Mouse (Mus musculus): ENCODE results near the gene Fads2. TPM values are rescaled to one million over a fixed set of nuclear protein-coding genes. Genes with fewer than 3 reads are reported as not detected.

Gene Fads2
- polyA plus RNA-seq, 1 experiment from 2014 or later, result 28.3 TPM

GRCm38 (mm10) chr19:10093829-10094228, 7.7 kb downstream of the Fads2 start:
- Histone ChIP-seq H3K27ac (ENCODE audit: low read depth, low read length) (no peak overlapping the region), H3K9me3 (ENCODE audit: control insufficient read depth, low read length) (no peaks in the 10 kb centered on the region), H3K4me2 (replicated peaks; ENCODE audit: low read depth, low read length) (no peak overlapping the region), H3K27me3 (ENCODE audit: control insufficient read depth, insufficient read depth, low read length) (no peaks in the 10 kb centered on the region), H3K9ac (ENCODE audit: low read depth, low read length) (no peak overlapping the region), H3K4me1 (ENCODE audit: control insufficient read depth, insufficient read depth, low read length) (no peaks in the 10 kb centered on the region), H3K4me3 (ENCODE audit: low read length) (no peak overlapping the region), H3K36me3 (ENCODE audit: control insufficient read depth, insufficient read depth, low read length) (peaks cover 46% of the 10 kb centered on the region)
- 89% methylated on average over 4 of the region's 4 CpGs for WGBS
- no peak for ATAC-seq (ENCODE audit: low FRiP score, low TSS enrichment)

- Histone ChIP-seq H3K27ac (ENCODE audit: low read depth, low read length) (no peak overlapping the region), H3K27me3 (ENCODE audit: control insufficient read depth, insufficient read depth, low read length) (no peaks in the 10 kb centered on the region), H3K9me3 (ENCODE audit: control insufficient read depth, low read length) (no peaks in the 10 kb centered on the region), H3K4me3 (ENCODE audit: low read length) (no peak overlapping the region), H3K4me1 (ENCODE audit: control insufficient read depth, insufficient read depth, low read length) (no peaks in the 10 kb centered on the region), H3K9ac (ENCODE audit: low read depth, low read length) (no peak overlapping the region), H3K36me3 (ENCODE audit: control insufficient read depth, insufficient read depth, low read length) (peaks cover 96% of the 10 kb centered on the region), H3K4me2 (replicated peaks; ENCODE audit: low read depth, low read length) (no peak overlapping the region)
- no peak for ATAC-seq (ENCODE audit: low FRiP score, low TSS enrichment)
- 95% methylated on average over 4 of the region's 4 CpGs for WGBS
These were observed 14.6 kb downstream of the Fads2 start for GRCm38 (mm10) chr19:10086976-10087375.

GRCm38 (mm10) chr19:10085454-10085853, 16.1 kb downstream of the Fads2 start:
- no peak overlapping the region for H3K9ac ChIP-seq (ENCODE audit: low read depth, low read length)
- H3K4me3 ChIP-seq (ENCODE audit: low read length), result no peak overlapping the region
- no peak for ATAC-seq (ENCODE audit: low FRiP score, low TSS enrichment)
- no peaks in the 10 kb centered on the region for H3K27me3 ChIP-seq (ENCODE audit: control insufficient read depth, insufficient read depth, low read length)
- no peaks in the 10 kb centered on the region for H3K4me1 ChIP-seq (ENCODE audit: control insufficient read depth, insufficient read depth, low read length)
- H3K27ac ChIP-seq (ENCODE audit: low read depth, low read length), result no peak overlapping the region
- peaks cover 97% of the 10 kb centered on the region for H3K36me3 ChIP-seq (ENCODE audit: control insufficient read depth, insufficient read depth, low read length)
- WGBS, result 86% methylated on average over 9 of the region's 9 CpGs
- H3K4me2 ChIP-seq (replicated peaks; ENCODE audit: low read depth, low read length), result no peak overlapping the region
- H3K9me3 ChIP-seq (ENCODE audit: control insufficient read depth, low read length), result no peaks in the 10 kb centered on the region

GRCm38 (mm10) chr19:10082105-10082504, 19.4 kb downstream of the Fads2 start:
- Histone ChIP-seq H3K27me3 (ENCODE audit: control insufficient read depth, insufficient read depth, low read length) (no peaks in the 10 kb centered on the region), H3K27ac (ENCODE audit: low read depth, low read length) (no peak overlapping the region), H3K36me3 (ENCODE audit: control insufficient read depth, insufficient read depth, low read length) (peaks cover 96% of the 10 kb centered on the region), H3K4me1 (ENCODE audit: control insufficient read depth, insufficient read depth, low read length) (no peaks in the 10 kb centered on the region), H3K4me2 (replicated peaks; ENCODE audit: low read depth, low read length) (no peak overlapping the region), H3K9me3 (ENCODE audit: control insufficient read depth, low read length) (no peaks in the 10 kb centered on the region), H3K4me3 (ENCODE audit: low read length) (no peak overlapping the region), H3K9ac (ENCODE audit: low read depth, low read length) (no peak overlapping the region)
- 76% methylated on average over 3 of the region's 3 CpGs for WGBS
- no peak for ATAC-seq (ENCODE audit: low FRiP score, low TSS enrichment)

- Histone ChIP-seq H3K27me3 (ENCODE audit: control insufficient read depth, insufficient read depth, low read length) (no peaks in the 10 kb centered on the region), H3K4me2 (replicated peaks; ENCODE audit: low read depth, low read length) (no peak overlapping the region), H3K9me3 (ENCODE audit: control insufficient read depth, low read length) (no peaks in the 10 kb centered on the region), H3K27ac (ENCODE audit: low read depth, low read length) (no peak overlapping the region), H3K4me1 (ENCODE audit: control insufficient read depth, insufficient read depth, low read length) (no peaks in the 10 kb centered on the region), H3K36me3 (ENCODE audit: control insufficient read depth, insufficient read depth, low read length) (peaks cover 95% of the 10 kb centered on the region), H3K9ac (ENCODE audit: low read depth, low read length) (no peak overlapping the region), H3K4me3 (ENCODE audit: low read length) (no peak overlapping the region)
- ATAC-seq (ENCODE audit: low FRiP score, low TSS enrichment), result no peak
- 98% methylated on average over 7 of the region's 7 CpGs for WGBS
These were observed 21.2 kb downstream of the Fads2 start for GRCm38 (mm10) chr19:10080384-10080783.

GRCm38 (mm10) chr19:10078392-10078791, 23.2 kb downstream of the Fads2 start:
- no peak overlapping the region for H3K4me2 ChIP-seq (replicated peaks; ENCODE audit: low read depth, low read length)
- no peak overlapping the region for H3K9ac ChIP-seq (ENCODE audit: low read depth, low read length)
- 86% methylated on average over 6 of the region's 6 CpGs for WGBS
- no peaks in the 10 kb centered on the region for H3K4me1 ChIP-seq (ENCODE audit: control insufficient read depth, insufficient read depth, low read length)
- no peaks in the 10 kb centered on the region for H3K9me3 ChIP-seq (ENCODE audit: control insufficient read depth, low read length)
- H3K4me3 ChIP-seq (ENCODE audit: low read length), result no peak overlapping the region
- H3K27ac ChIP-seq (ENCODE audit: low read depth, low read length), result no peak overlapping the region
- no peak for ATAC-seq (ENCODE audit: low FRiP score, low TSS enrichment)
- peaks cover 97% of the 10 kb centered on the region for H3K36me3 ChIP-seq (ENCODE audit: control insufficient read depth, insufficient read depth, low read length)
- H3K27me3 ChIP-seq (ENCODE audit: control insufficient read depth, insufficient read depth, low read length), result no peaks in the 10 kb centered on the region

- WGBS, result 91% methylated on average over 5 of the region's 5 CpGs
- Histone ChIP-seq H3K4me3 (ENCODE audit: low read length) (no peak overlapping the region), H3K9ac (ENCODE audit: low read depth, low read length) (no peak overlapping the region), H3K4me1 (ENCODE audit: control insufficient read depth, insufficient read depth, low read length) (no peaks in the 10 kb centered on the region), H3K9me3 (ENCODE audit: control insufficient read depth, low read length) (no peaks in the 10 kb centered on the region), H3K4me2 (replicated peaks; ENCODE audit: low read depth, low read length) (no peak overlapping the region), H3K27ac (ENCODE audit: low read depth, low read length) (no peak overlapping the region), H3K36me3 (ENCODE audit: control insufficient read depth, insufficient read depth, low read length) (peaks cover 87% of the 10 kb centered on the region), H3K27me3 (ENCODE audit: control insufficient read depth, insufficient read depth, low read length) (no peaks in the 10 kb centered on the region)
- ATAC-seq (ENCODE audit: low FRiP score, low TSS enrichment), result no peak
These were observed 28.4 kb downstream of the Fads2 start for GRCm38 (mm10) chr19:10073145-10073544.

- Histone ChIP-seq H3K4me2 (replicated peaks; ENCODE audit: low read depth, low read length) (no peak overlapping the region), H3K9me3 (ENCODE audit: control insufficient read depth, low read length) (no peaks in the 10 kb centered on the region), H3K36me3 (ENCODE audit: control insufficient read depth, insufficient read depth, low read length) (peaks cover 88% of the 10 kb centered on the region), H3K4me1 (ENCODE audit: control insufficient read depth, insufficient read depth, low read length) (no peaks in the 10 kb centered on the region), H3K9ac (ENCODE audit: low read depth, low read length) (no peak overlapping the region), H3K4me3 (ENCODE audit: low read length) (no peak overlapping the region), H3K27me3 (ENCODE audit: control insufficient read depth, insufficient read depth, low read length) (no peaks in the 10 kb centered on the region), H3K27ac (ENCODE audit: low read depth, low read length) (no peak overlapping the region)
- WGBS, result 85% methylated on average over 4 of the region's 4 CpGs
- no peak for ATAC-seq (ENCODE audit: low FRiP score, low TSS enrichment)
These were observed 29.7 kb downstream of the Fads2 start for GRCm38 (mm10) chr19:10071892-10072291.

- Histone ChIP-seq H3K4me2 (replicated peaks; ENCODE audit: low read depth, low read length) (no peak overlapping the region), H3K9me3 (ENCODE audit: control insufficient read depth, low read length) (no peaks in the 10 kb centered on the region), H3K4me3 (ENCODE audit: low read length) (no peak overlapping the region), H3K9ac (ENCODE audit: low read depth, low read length) (no peak overlapping the region), H3K27ac (ENCODE audit: low read depth, low read length) (no peak overlapping the region), H3K36me3 (ENCODE audit: control insufficient read depth, insufficient read depth, low read length) (peaks cover 87% of the 10 kb centered on the region), H3K4me1 (ENCODE audit: control insufficient read depth, insufficient read depth, low read length) (no peaks in the 10 kb centered on the region), H3K27me3 (ENCODE audit: control insufficient read depth, insufficient read depth, low read length) (no peaks in the 10 kb centered on the region)
- 91% methylated on average over 5 of the region's 5 CpGs for WGBS
- no peak for ATAC-seq (ENCODE audit: low FRiP score, low TSS enrichment)
These were observed 30.4 kb downstream of the Fads2 start for GRCm38 (mm10) chr19:10071166-10071565.

All from kidney, embryonic 14.5 days (tissue).